Mouse (Mus musculus) thymus, postnatal 10 days (tissue): ENCODE results near the gene Mcf2.

Experiments
- DNase-seq, 2 experiments: peaks; one replicate each; pipeline ENCODE4 v3.0.0; 2021; ENCODE audit warnings: low spot score in 2 of 2

Gene Mcf2

DNA sequence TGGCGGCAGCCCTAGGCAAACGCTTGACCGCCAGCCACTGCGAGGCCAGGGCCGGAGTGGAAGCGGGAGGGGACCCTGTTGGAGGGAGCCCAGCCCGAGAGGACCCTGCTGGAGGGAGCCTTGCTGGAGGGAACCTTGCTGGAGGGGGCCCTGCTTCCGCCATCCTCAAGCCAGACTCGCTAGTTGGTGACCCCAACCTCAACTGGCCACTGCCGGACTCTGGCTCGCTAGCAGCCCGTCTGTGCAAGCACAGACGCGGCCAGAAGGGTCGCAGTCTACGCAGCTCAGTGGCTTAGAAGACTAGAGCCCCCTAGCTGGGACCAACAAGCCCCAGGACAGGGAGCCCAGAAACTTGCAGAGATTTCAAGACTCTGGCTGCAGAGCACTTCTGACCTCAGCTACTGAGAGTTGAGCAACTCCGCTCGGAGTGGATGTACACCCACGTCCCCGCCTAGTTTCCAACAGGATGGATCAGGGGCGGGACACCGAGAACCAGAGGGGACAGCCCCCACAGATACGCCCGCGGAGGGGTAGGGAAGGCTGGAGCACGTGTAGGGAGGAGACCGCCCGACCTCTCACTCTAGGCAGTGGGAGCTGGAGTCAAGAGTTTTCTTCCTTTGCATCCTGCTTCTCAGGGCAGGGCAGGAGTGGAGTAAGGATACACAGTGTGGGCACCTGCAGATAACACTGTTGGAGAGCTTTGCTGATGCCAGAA lies at the start of gene Mcf2:
TSS of gene Mcf2 (minus strand) at position 346 of the 715 bp plus-strand sequence.
- no peak for DNase-seq

DNA sequence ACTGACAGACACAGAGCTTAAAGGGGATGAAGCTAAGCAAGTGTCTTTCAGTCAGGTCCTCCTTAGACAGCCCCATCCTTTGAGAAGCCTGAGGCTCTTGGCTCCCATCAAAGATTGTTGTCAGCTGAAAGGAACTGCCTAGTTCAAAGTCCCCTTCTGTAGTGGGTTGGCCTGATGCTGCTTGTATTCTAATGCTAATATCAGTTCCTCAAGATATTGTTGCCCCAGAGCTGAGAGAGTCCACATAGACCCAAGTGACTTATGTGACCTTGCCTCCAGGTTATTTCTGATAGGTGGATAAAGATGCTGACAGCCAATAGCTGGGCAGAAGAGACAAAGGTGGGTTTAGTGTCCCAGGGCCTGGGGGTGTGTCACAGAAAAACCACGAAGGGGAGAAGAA lies 8.8 kb upstream of the Mcf2 start:
- no peak for DNase-seq

DNA sequence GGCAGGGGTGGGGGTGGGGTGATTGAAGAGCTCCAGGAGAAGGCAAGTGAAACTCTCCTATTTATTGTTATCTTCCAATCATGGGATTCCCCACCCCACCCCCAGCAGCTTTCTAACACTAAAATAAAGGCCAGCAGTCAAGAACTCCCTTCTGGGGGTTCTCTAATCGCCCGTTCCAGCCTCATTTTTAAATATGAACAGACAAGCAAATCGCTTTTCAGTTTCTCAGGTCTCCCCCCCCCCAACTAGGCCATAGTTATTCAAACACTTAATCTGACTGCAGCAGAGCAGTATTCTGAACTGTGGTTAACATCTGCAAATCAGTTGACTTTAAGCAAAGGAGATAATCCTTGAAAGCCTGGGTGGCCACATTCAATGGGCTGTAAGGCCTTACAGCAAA lies 3.7 kb upstream of the Mcf2 start:
- no peak for DNase-seq

DNA sequence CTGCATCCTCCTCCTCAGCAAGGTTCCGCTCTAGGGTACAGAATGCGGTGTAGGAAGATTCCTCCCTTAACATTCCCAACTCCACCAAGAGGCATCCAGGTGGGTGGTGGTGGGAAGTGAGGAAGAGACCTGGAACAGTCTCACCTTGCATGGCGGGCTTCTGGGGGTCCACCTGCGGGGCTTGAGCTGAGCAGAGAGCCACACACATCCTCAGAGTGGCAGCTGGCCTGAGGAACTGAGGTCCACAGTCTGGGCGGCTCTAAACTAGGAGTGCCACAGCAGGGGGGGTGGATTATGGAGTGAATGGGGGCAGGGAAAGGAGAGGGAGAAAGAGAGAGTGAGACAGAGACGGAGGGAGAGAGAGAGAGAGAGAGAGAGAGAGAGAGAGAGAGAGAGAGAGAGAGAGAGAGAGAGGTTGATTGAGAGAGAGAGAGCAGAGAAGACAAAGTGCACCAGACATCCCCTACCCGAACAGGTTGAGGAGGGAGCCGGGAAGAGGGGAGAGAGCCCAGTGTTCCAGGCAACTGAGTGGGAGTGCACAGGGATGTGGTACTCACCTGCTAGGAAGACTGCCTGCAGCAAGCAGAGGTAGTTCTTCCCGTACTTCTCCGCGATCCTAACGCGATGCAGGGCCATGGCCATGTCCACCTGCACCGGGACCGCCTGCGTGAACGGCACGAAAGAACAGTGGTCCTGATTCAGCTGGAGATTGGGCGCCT lies 705 bp downstream of the Mcf2 start:
- DNase-seq = no peak

DNA sequence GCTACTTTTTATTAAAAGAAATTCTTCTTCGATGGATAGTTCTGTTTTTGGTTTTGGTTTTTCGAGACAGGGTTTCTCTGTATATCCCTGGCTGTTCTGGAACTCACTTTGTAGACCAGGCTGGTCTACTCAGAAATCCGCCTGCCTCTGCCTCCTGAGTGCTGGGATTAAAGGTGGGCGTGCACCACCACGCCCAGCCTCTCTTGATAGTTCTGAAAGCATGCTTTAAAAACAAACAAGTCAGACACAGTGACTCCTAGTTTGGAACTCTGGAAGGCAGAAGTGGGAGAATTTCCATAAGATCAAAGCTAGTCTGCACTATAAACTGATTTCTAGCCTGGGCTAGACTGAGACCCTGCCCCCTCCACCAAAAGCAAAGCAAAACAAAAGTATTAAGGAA lies 8.8 kb downstream of the Mcf2 start:
- no peak for DNase-seq

DNA sequence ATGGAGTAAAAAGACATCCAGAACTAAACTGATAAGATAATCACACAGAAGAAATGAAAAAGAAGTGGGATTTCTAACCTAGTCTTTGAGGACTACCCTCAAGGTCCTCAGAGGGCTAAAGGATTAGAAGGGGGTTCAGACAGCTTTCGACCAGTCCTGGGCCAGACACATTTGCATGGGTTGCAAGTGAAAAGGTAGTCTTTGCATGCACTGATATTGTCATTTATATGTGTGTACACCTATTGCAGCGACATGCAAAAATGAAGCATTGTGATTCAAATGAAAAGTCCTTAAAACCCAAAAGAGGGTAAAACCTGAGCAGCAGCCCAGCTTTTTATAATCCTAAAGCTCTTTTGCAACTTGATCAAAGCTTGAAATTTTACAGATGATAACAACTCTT lies 9.4 kb downstream of the Mcf2 start:
- no peak for DNase-seq

DNA sequence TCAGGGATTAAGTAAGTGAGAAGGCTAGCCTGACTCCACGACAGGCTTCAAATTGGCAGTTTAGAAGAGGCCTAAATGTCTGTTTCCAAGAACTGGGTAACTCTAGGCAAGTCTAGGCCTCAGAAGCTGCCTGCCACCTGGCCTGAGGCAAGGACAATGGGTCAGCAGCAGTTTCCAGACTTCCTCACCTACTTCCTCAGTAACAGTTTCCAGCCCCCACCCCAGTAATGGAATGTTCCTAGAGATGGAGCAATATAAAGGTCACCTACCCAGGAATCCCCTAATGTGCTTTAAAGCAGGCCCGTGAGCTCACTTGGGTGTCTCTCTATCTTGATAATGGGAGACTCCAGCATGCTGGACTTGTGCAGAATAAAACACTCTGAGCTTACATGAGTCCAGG lies 10.1 kb downstream of the Mcf2 start:
- no peak for DNase-seq

DNA sequence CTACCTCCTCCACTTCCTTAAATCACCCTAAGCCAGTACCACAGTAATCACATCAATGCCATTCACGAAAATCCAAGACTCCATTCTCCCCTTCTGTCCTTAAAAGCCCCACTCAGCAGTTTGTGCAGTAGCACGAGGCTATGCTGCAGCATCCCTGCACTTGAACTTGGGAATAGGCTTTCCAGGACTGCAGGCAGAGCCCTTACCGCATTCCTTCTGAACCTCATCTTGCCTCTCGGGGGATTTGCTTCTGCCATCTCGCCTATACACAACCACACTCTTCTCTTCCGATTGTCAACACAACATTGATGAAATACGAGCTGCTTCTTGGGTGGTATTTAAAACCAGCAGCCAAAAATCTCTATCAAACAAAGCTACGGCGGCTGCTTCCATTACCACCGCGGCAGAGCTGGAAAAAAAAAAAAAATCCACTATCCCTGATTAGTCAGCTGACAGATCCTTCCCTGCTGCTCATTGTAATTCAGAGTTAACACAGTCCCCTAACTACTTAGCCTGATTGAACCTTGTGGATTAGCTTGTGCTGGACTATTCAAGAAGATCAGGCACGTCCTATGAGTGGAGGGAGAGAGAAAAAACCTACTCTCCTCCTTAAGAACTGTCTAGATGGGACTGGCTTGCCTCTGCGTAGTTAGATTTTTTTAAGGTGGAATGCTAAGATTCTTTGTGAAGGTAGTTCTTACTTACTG lies 31.5 kb downstream of the Mcf2 start:
- no peak for DNase-seq

DNA sequence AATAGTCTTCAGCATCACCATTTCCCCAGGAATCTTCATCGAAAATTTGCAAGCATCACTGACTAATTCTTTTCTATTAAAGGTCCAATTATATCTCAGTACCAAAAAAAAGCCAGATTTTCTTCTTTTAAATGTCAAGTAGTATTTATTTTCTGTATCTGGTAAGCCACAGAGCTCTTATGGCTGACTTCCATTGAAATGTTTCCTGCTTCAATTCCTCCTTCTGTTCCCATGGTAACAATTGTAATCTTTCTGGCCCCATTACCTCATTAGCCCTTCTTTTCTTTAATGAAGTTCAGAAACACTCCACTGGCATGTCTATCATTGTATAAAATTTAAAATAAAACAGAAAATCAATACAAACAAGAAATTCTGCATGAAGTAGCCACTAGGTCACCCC lies 103.5 kb downstream of the Mcf2 start:
- no peak for DNase-seq

DNA sequence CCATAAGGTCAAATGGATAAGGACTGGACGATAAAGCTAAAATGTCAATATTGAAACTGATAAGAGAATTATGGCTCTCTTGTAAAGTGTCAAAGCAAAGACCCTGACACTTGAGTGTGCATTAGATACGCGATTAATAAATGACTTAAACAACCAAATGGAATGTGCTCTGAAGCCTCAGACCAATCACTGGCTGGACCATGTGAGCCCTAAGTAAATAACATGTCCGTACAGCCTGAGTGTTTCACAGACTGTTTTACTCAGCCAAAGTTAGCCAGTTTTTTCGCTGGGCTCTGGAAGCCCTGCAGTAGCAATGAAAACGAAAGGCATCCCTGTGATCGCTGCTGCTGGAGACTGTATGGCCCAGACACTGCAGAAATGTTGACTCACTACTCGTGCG lies 123.7 kb downstream of the Mcf2 start:
- DNase-seq = no peak

DNA sequence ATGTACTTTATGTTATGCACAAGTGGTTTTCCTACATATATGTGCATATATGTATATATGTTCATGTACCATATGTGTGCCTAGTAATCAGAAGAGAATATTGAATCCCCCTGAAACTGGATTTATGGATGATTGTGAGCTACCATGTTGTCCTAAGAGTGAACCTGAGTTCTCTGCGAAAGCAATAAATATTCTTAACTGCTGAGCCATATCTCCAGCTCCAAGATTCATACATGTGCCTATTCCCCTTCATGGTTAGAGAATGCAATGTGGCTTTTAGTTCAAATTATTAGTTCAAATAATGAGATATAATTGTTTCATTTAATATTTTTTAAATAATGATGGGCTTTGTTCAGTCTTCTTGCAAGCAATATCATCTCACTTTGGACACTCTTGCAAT lies 124.1 kb downstream of the Mcf2 start:
- DNase-seq = no peak

DNA sequence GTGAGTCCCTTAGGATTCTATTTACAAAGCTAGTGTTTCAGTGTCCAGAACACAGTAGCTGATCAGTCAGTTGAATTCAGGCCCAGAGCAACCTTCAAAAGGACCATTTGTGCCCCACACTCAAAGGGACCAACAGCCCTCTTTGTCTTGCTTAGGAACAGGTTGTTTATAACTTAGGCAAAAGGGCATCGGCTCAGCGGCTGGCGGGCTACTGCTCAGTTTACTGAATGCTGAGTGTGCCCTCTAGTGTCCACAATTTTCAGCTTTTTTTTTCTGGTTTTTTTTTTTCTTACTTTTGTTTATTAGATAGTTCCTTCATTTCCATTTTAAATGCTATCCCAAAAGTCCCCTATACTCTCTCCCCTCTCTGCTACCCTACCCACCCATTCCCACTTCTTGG lies 152.2 kb downstream of the Mcf2 start:
- peak in 1 of 2 experiments; percentile 3 for DNase-seq

DNA sequence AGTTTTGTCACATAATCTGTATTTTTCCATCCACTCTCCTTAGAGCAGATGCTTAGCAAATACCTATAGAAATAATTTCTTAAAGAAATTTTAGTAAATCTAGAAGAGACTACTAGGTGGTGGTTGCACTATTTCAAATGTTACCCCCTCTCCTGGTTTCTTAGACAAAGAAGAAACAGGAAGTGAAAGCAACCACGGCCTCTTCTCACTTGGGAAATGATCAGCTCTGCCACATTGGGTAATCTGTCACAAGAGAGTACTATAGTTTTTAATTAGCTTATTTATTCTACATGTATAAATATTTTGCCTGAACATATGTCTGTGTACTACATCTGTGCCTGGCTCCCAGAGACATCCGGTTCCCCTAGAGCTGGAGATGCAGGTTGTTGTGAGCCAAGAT lies 157.3 kb downstream of the Mcf2 start:
- no peak for DNase-seq

DNA sequence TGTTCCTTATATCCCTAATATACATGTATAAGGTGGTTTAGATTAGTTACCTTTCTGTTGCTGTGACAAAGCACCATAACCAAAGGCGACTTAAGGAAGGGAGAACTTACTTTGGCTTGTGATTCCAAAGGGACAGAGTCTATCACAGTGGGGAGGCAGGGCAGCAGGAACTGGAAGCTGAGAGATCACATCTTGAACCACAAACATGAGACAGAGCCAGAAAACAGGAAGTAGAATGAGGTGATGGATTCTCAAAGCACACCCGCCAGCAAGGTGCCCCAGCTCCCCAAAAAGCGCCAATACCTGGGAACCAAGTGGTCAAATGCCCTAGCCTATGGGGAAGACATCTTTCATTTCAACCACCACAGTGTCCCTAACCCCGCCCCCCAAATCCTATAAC lies 157.9 kb downstream of the Mcf2 start:
- no peak for DNase-seq

DNA sequence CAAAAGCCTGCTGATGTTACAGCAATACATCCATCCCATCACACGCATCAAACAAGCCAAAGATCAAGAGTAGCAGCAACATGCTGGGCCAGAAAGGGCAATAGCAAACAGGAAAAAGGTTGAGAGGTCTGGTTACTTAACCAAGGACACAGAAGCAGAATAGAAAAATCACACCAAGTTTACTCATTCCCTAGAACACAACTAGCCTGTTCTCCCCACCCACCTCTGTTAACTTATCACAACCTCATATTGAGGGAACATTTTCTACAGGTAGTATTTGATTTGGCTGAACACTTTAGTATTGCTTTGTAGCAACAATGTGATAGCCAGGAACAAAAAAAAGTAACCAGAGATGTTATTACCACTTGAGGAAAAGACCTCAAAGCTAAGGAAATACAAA lies 164.3 kb downstream of the Mcf2 start:
- no peak for DNase-seq

DNA sequence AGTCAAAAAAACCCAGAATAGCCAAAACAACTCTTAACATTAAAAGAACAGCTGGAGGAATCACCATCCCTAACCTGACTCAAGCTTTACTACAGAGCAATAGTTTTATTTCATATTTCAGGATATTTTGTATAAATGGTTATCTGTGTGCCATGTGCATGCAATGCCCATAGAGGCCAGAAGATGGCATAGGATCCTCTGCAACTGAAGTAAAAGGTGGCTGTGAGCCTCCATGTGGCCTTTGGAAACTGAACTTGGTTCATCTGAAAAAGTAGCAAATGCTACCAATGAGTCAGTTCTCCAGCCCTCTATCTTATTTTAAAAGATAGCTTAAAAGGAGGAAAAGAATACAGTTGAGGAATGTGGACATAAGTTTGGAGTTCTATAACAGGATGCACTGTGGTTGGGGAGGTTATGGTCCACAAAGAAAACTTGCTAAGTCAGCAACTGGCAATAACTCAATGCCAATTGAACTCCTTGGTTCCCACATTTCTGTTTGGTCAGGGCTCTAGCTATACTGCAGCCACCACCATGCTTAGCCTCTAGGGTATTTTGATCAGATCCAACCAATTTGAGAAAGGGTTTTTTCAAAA lies 165.7 kb downstream of the Mcf2 start:
- DNase-seq = peak in 1 of 2 experiments; percentile 12
